Mouse (Mus musculus) lung, embryonic 14.5 days (tissue): Measurements from ENCODE around the gene Kansl2. TPM values are rescaled to one million over a fixed set of nuclear protein-coding genes. Genes with fewer than 3 reads are reported as not detected.

ENCODE experiments used
- ATAC-seq: fragments of 200-750 bp; cut with Nextera tagmentation; 2 replicates; pipeline ENCODE4 v1.8.0; 2017; ENCODE audit warnings: mild to moderate bottlenecking, moderate TSS enrichment, moderate library complexity; ENCODE audit not compliant: insufficient read depth
- DNase-seq: peaks from one replicate; pipeline ENCODE4 v3.0.0-alpha.2; 2015
- H3K27ac ChIP-seq: fragments of 300-500 bp; sonication (generic); 2 replicates; pipeline ENCODE4 v1.5.1; 2014; ENCODE audit warnings: low read depth, mild to moderate bottlenecking, moderate library complexity
- H3K27me3 ChIP-seq: fragments of 300-500 bp; sonication (generic); 2 replicates; pipeline ENCODE4 v1.6.1; 2014; ENCODE audit warnings: low read length, control low read depth; ENCODE audit not compliant: insufficient read depth
- H3K36me3 ChIP-seq: fragments of 300-500 bp; sonication (generic); 2 replicates; pipeline ENCODE4 v1.6.1; 2014; ENCODE audit warnings: control low read depth; ENCODE audit not compliant: insufficient read depth
- H3K4me1 ChIP-seq: fragments of 300-500 bp; sonication (generic); 2 replicates; pipeline ENCODE4 v1.6.1; 2014; ENCODE audit warnings: antibody characterized with exemption, control low read depth; ENCODE audit not compliant: insufficient read depth
- H3K4me2 ChIP-seq: fragments of 300-500 bp; sonication (generic); 2 replicates; pipeline ENCODE4 v1.6.1; 2014; ENCODE audit warnings: mild to moderate bottlenecking
- H3K4me3 ChIP-seq: fragments of 300-500 bp; sonication (generic); 2 replicates; pipeline ENCODE4 v1.5.1; 2014; ENCODE audit warnings: low read depth, low read length
- H3K9ac ChIP-seq: fragments of 300-500 bp; sonication (generic); 2 replicates; pipeline ENCODE4 v1.6.1; 2014
- H3K9me3 ChIP-seq: fragments of 300-500 bp; sonication (generic); 2 replicates; pipeline ENCODE4 v1.6.1; 2016; ENCODE audit warnings: low read depth, low read length, control low read depth
- CTCF ChIP-seq: IDR thresholded peaks from 2 replicates; pipeline ENCODE4 v1.5.1; 2016; ENCODE audit warnings: antibody characterized with exemption, low read depth
- WGBS: fragments of 180-500 bp; shearing (Covaris S2); extraction: QIAGEN DNeasy Blood & Tissue Kit; methylation state at CpG from one replicate; pipeline ENCODE4 v1.1.7; 2014; 5-methylcytosine and 5-hydroxymethylcytosine counted together
- polyA plus RNA-seq: library from polyadenylated mRNA; unstranded; fragments of >200 nt; fragmentation: Nextera tagmentation; extraction: Ambion mirVana; gene quantifications from 2 replicates; pipeline ENCODE4 v1.2.1, GENCODE M21; 2014

Kansl2 gene
- polyA plus RNA-seq, 1 experiment from 2014 or later: 121 TPM

GRCm38 (mm10) chr15:98536828-98537510 is 2.9 kb upstream of the Kansl2 start:
- Histone ChIP-seq H3K27ac (no peak overlapping the region), H3K4me2 (no peak overlapping the region), H3K36me3 (peaks cover 29% of the 10 kb centered on the region), H3K9me3 (no peaks in the 10 kb centered on the region), H3K4me3 (no peak overlapping the region), H3K9ac (no peak overlapping the region), H3K27me3 (no peaks in the 10 kb centered on the region), H3K4me1 (peaks cover 3% of the 10 kb centered on the region; the same call in 1 of the 2 replicates)
- no peak for TF ChIP-seq CTCF
- 86% methylated on average over 8 of the region's 8 CpGs for WGBS
- DNase-seq: no peak
- no peak for ATAC-seq

GRCm38 (mm10) chr15:98535921-98536320 is 1.9 kb upstream of the Kansl2 start:
- Histone ChIP-seq H3K9me3 (no peaks in the 10 kb centered on the region), H3K36me3 (peaks cover 36% of the 10 kb centered on the region), H3K27ac (no peak overlapping the region), H3K27me3 (no peaks in the 10 kb centered on the region), H3K4me3 (no peak overlapping the region), H3K4me1 (peaks cover 3% of the 10 kb centered on the region; the same call in 1 of the 2 replicates), H3K4me2 (no peak overlapping the region), H3K9ac (no peak overlapping the region)
- no peak for DNase-seq
- 79% methylated on average over 4 of the region's 4 CpGs for WGBS
- no peak for TF ChIP-seq CTCF
- ATAC-seq: no peak

- Histone ChIP-seq H3K36me3 (peaks cover 45% of the 10 kb centered on the region), H3K4me3 (peak overlapping the region; percentile 80), H3K9ac (peak overlapping the region; percentile 87), H3K4me1 (peaks cover 3% of the 10 kb centered on the region; the same call in 1 of the 2 replicates), H3K9me3 (no peaks in the 10 kb centered on the region), H3K27me3 (no peaks in the 10 kb centered on the region), H3K27ac (peak overlapping the region; percentile 98; the same call in 1 of the 2 replicates), H3K4me2 (peak overlapping the region; percentile 76)
- TF ChIP-seq CTCF: no peak
- DNase-seq: peak; percentile 38
- no peak for ATAC-seq
- under 1% methylated on average over 18 of the region's 18 CpGs for WGBS
Measured at GRCm38 (mm10) chr15:98533035-98533531, 981 bp downstream of the Kansl2 start.

GRCm38 (mm10) chr15:98532281-98532680 is 1.8 kb downstream of the Kansl2 start:
- Histone ChIP-seq H3K27ac (0 out of 2 replicates have a peak overlapping the region, but pooled peaks have one; percentile 2), H3K9ac (peak overlapping the region; percentile 87), H3K36me3 (peaks cover 50% of the 10 kb centered on the region), H3K4me1 (peaks cover 3% of the 10 kb centered on the region; the same call in 1 of the 2 replicates), H3K4me2 (peak overlapping the region; percentile 76), H3K27me3 (no peaks in the 10 kb centered on the region), H3K4me3 (peak overlapping the region; percentile 80), H3K9me3 (no peaks in the 10 kb centered on the region)
- TF ChIP-seq CTCF: no peak
- peak; percentile 19 for DNase-seq
- WGBS: 19% methylated on average over 5 of the region's 5 CpGs
- no peak for ATAC-seq

- H3K36me3 ChIP-seq: peaks cover 91% of the 10 kb centered on the region
- no peak for TF ChIP-seq CTCF
- H3K27me3 ChIP-seq: no peaks in the 10 kb centered on the region
- no peaks in the 10 kb centered on the region for H3K9me3 ChIP-seq
- H3K4me1 ChIP-seq: peaks cover 3% of the 10 kb centered on the region; the same call in 1 of the 2 replicates
- no peak overlapping the region for H3K27ac ChIP-seq
- no peak overlapping the region for H3K4me2 ChIP-seq
- ATAC-seq: no peak
- DNase-seq: no peak
- H3K4me3 ChIP-seq: no peak overlapping the region
- H3K9ac ChIP-seq: no peak overlapping the region
- WGBS: 90% methylated on average over 5 of the region's 5 CpGs
Measured at GRCm38 (mm10) chr15:98528066-98528563, 5.9 kb downstream of the Kansl2 start.

- TF ChIP-seq CTCF: no peak
- ATAC-seq (no peak), DNase-seq (no peak)
- WGBS: 88% methylated on average over 5 of the region's 5 CpGs
- Histone ChIP-seq H3K9ac (no peak overlapping the region), H3K27ac (no peak overlapping the region), H3K4me3 (no peak overlapping the region), H3K4me1 (peaks cover 1% of the 10 kb centered on the region; the same call in 1 of the 2 replicates), H3K9me3 (no peaks in the 10 kb centered on the region), H3K36me3 (peaks cover 98% of the 10 kb centered on the region), H3K27me3 (no peaks in the 10 kb centered on the region), H3K4me2 (no peak overlapping the region)
Measured at GRCm38 (mm10) chr15:98527056-98527771, 6.8 kb downstream of the Kansl2 start.

- no peak overlapping the region for H3K9ac ChIP-seq
- H3K27me3 ChIP-seq: no peaks in the 10 kb centered on the region
- no peak overlapping the region for H3K27ac ChIP-seq
- WGBS: 68% methylated on average over 5 of the region's 5 CpGs
- no peak for ATAC-seq
- H3K9me3 ChIP-seq: no peaks in the 10 kb centered on the region
- H3K4me2 ChIP-seq: no peak overlapping the region
- H3K4me1 ChIP-seq: no peaks in the 10 kb centered on the region
- TF ChIP-seq CTCF: no peak
- H3K36me3 ChIP-seq: peaks cover 99% of the 10 kb centered on the region
- DNase-seq: no peak
- H3K4me3 ChIP-seq: no peak overlapping the region
Measured at GRCm38 (mm10) chr15:98526057-98526456, 8.0 kb downstream of the Kansl2 start.
